Comparison of ENCODE assay signal across 24 mouse cellular contexts in the genomic region with DNA sequence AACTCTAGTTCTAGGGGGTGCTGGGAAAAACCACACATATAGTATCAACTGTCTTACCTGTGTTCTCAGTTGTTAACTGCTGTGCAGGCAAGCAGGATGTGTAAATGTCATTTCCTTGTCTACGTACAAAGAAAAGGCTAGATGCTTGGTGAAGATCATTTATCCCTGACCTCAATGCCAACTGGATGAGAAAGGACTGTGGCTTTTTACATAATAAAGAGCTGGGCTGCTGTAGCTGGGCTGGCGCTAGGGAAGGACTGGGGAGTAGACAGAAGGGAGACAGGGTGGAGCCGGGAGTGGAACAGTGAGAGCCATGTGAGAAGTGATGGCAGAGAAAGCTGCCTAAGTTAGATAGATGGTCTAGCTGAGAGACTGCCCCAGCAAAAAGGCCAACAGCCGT. TPM values are rescaled to one million over a fixed set of nuclear protein-coding genes. Genes with fewer than 3 reads are reported as not detected.
"Had no signal": no experiment of that assay in that cellular context is flagged by ENCODE, and none has a peak within 500 bp of the region (broad histone marks: within the 10 kb centered on the region; RNA-seq: fewer than 3 reads in every experiment).

No protein-coding gene starts in this region.

- H3K4me3 ChIP-seq: kidney, embryonic 15.5 days; limb, embryonic 12.5 days; limb, embryonic 15.5 days; midbrain, embryonic 12.5 days; midbrain, embryonic 15.5 days; myocyte; neural tube, embryonic 13.5 days had no signal

- H3K36me3 ChIP-seq: kidney, embryonic 15.5 days; midbrain, embryonic 15.5 days had no signal

- H3K27ac ChIP-seq: kidney, embryonic 15.5 days; limb, embryonic 12.5 days; limb, embryonic 15.5 days; liver, embryonic 14.5 days; midbrain, embryonic 12.5 days; midbrain, embryonic 15.5 days; neural tube, embryonic 13.5 days had no signal

- H3K4me1 ChIP-seq: limb, embryonic 12.5 days; limb, embryonic 15.5 days; midbrain, embryonic 12.5 days; midbrain, embryonic 15.5 days; neural tube, embryonic 13.5 days had no signal

- H3K27me3 ChIP-seq: kidney, embryonic 15.5 days; limb, embryonic 12.5 days; limb, embryonic 15.5 days; midbrain, embryonic 12.5 days; midbrain, embryonic 15.5 days; neural tube, embryonic 13.5 days had no signal

- H3K9ac ChIP-seq: kidney, embryonic 15.5 days; limb, embryonic 12.5 days; limb, embryonic 15.5 days; liver, embryonic 14.5 days; liver, postnatal 0 days; lung, embryonic 14.5 days; midbrain, embryonic 12.5 days; midbrain, embryonic 15.5 days; neural tube, embryonic 13.5 days had no signal

- DNase-seq: kidney, postnatal 10 days; kidney, postnatal 36 days; layer of hippocampus, postnatal 36 days; left cerebral cortex, postnatal 4 days; liver, postnatal 0 days; lung, embryonic 14.5 days; thymus, adult 18-20 months; thymus, postnatal 36 days had no signal

- H3K9me3 ChIP-seq: kidney, embryonic 15.5 days; limb, embryonic 12.5 days; limb, embryonic 15.5 days; midbrain, embryonic 12.5 days; midbrain, embryonic 15.5 days; neural tube, embryonic 13.5 days had no signal

RNA-seq across cellular contexts. Expression of gene Dio1, which starts 55.8 kb away (rescaled TPM):
- total RNA-seq: layer of hippocampus, adult 8-10 months; layer of hippocampus, postnatal 10 days; layer of hippocampus, postnatal 36 days; left cerebral cortex, adult 8-10 months; left cerebral cortex, postnatal 14 days; left cerebral cortex, postnatal 4 days; megakaryocyte, adult 5-6 weeks; monocyte, adult 5-6 weeks; neutrophil, adult 5-6 weeks had no signal
- polyA plus RNA-seq: limb, embryonic 12.5 days; liver, embryonic 14.5 days; lung, embryonic 14.5 days; macrophage; midbrain, embryonic 12.5 days; midbrain, embryonic 15.5 days; myocyte; neural tube, embryonic 13.5 days had no signal
